Mouse (Mus musculus) myocyte (in vitro differentiated cells): ENCODE data around the gene Rheb.

Source experiments
- E2F4 ChIP-seq: IDR thresholded peaks from one replicate; pipeline ENCODE4 v1.6.1; 2011; ENCODE audit warnings: mild to moderate bottlenecking, control low read depth, moderate library complexity; ENCODE audit not compliant: insufficient read depth
- MAX ChIP-seq: IDR thresholded peaks from one replicate; pipeline ENCODE4 v1.6.1; 2011; ENCODE audit warnings: low read depth, mild to moderate bottlenecking, control low read depth
- MYOD1 ChIP-seq, 3 experiments: IDR thresholded peaks; one replicate each; pipeline ENCODE4 v1.6.1; 2011; ENCODE audit warnings: control low read depth in 2 of 3, low read depth in 2 of 3, mild to moderate bottlenecking in 2 of 3, moderate library complexity in 1 of 3; ENCODE audit not compliant: insufficient read length in 2 of 3, control insufficient read depth in 1 of 3
- MYOG ChIP-seq, 3 experiments: IDR thresholded peaks; one replicate each; pipeline ENCODE4 v1.6.1; 2011; ENCODE audit warnings: control low read depth in 2 of 3, low read depth in 2 of 3, mild to moderate bottlenecking in 2 of 3; ENCODE audit not compliant: insufficient read length in 2 of 3, control insufficient read depth in 1 of 3, insufficient read depth in 1 of 3
- POLR2A ChIP-seq: IDR thresholded peaks from one replicate; pipeline ENCODE4 v1.6.1; 2011; ENCODE audit warnings: low read depth, mild to moderate bottlenecking, control low read depth, moderate library complexity; ENCODE audit not compliant: insufficient read length
- SRF ChIP-seq: IDR thresholded peaks from one replicate; pipeline ENCODE4 v1.6.1; 2011; ENCODE audit warnings: low read depth; ENCODE audit not compliant: control insufficient read depth, insufficient read length
- TCF12 ChIP-seq: IDR thresholded peaks from one replicate; pipeline ENCODE4 v1.6.1; 2011; ENCODE audit warnings: mild to moderate bottlenecking, control low read depth; ENCODE audit not compliant: poor library complexity, insufficient read depth, severe bottlenecking

GRCm38 (mm10) chr5:24756931-24757330 lies 85.5 kb downstream of the Rheb start:
- TF ChIP-seq SRF (no peak), MAX (no peak), MYOD1 (IDR thresholded peaks at IDR 0.05; ENCODE audit: control insufficient read depth in 1 of 3, insufficient read length in 2 of 3, low read depth in 2 of 3) (no peak), POLR2A (no peak), TCF12 (no peak), E2F4 (no peak), MYOG (IDR thresholded peaks at IDR 0.05; ENCODE audit: control insufficient read depth in 1 of 3, insufficient read depth in 1 of 3, insufficient read length in 2 of 3, low read depth in 2 of 3) (no peak)
